Mouse (Mus musculus) liver, embryonic 14.5 days (tissue): ENCODE data around the gene Gm47995. TPM values are rescaled to one million over a fixed set of nuclear protein-coding genes. Genes with fewer than 3 reads are reported as not detected.
"Not testable (repeated sequence)": the region's sequence is repeated elsewhere in the genome, so short reads cannot be mapped to it uniquely, and the experiment has no call there.

Experiments
- ATAC-seq: fragments of 200-750 bp; cut with Nextera tagmentation; 2 replicates; pipeline ENCODE4 v1.8.0; 2017; ENCODE audit warnings: moderate number of reproducible peaks, mild to moderate bottlenecking, moderate library complexity; ENCODE audit not compliant: insufficient read depth
- DNase-seq, 3 experiments: peaks; one replicate each; pipeline ENCODE4 v3.0.0-alpha.2; 2012 to 2013; ENCODE audit warnings: low read depth in 3 of 3, low spot score in 3 of 3
- H3K27ac ChIP-seq: fragments of 300-500 bp; sonication (generic); 2 replicates; pipeline ENCODE4 v1.5.1; 2014; ENCODE audit warnings: moderate library complexity, mild to moderate bottlenecking, control low read depth, inconsistent platforms
- H3K27me3 ChIP-seq: fragments of 300-500 bp; sonication (generic); 2 replicates; pipeline ENCODE4 v1.6.1; 2014; ENCODE audit warnings: mild to moderate bottlenecking, low read length, moderate library complexity; ENCODE audit not compliant: control insufficient read depth, insufficient read depth
- H3K36me3 ChIP-seq: fragments of 300-500 bp; sonication (generic); replicated peaks from 2 replicates; pipeline ENCODE4 v1.6.1; 2014; ENCODE audit warnings: low read depth; ENCODE audit not compliant: control insufficient read depth, insufficient read depth
- H3K4me1 ChIP-seq, 2 experiments: fragments of 200-500 bp in 1 of 2; fragments of 300-500 bp in 1 of 2; sonication (generic) in 1 of 2; replicated peaks; 2 replicates each; pipeline ENCODE4 v1.6.1; 2012 to 2014; ENCODE audit warnings: antibody characterized with exemption in 1 of 2, inconsistent platforms in 1 of 2, low read length in 1 of 2; ENCODE audit not compliant: control insufficient read depth in 2 of 2, insufficient read depth in 2 of 2
- H3K4me2 ChIP-seq: fragments of 300-500 bp; sonication (generic); 2 replicates; pipeline ENCODE4 v1.6.1; 2014; ENCODE audit warnings: low read depth, mild to moderate bottlenecking, control low read depth, moderate library complexity
- H3K4me3 ChIP-seq, 2 experiments: fragments of 200-500 bp in 1 of 2; fragments of 300-500 bp in 1 of 2; sonication (generic) in 1 of 2; 2 replicates each; pipeline ENCODE4 v1.5.1; 2012 to 2014; ENCODE audit warnings: low read depth in 2 of 2, low read length in 2 of 2, mild to moderate bottlenecking in 2 of 2, control low read depth in 1 of 2, inconsistent platforms in 1 of 2, moderate library complexity in 1 of 2; ENCODE audit not compliant: insufficient read depth in 1 of 2
- H3K9ac ChIP-seq: fragments of 300-500 bp; sonication (generic); replicated peaks from 2 replicates; pipeline ENCODE4 v1.6.1; 2014; ENCODE audit warnings: mild to moderate bottlenecking, control low read depth, moderate library complexity
- H3K9me3 ChIP-seq: fragments of 300-500 bp; sonication (generic); 2 replicates; pipeline ENCODE4 v1.6.1; 2016; ENCODE audit warnings: low read length, mixed read lengths; ENCODE audit not compliant: control insufficient read depth
- CTCF ChIP-seq: IDR thresholded peaks from 2 replicates; pipeline ENCODE4 v1.5.1; 2016; ENCODE audit warnings: antibody characterized with exemption, low read depth, control low read depth
- EP300 ChIP-seq: IDR thresholded peaks from 2 replicates; pipeline ENCODE4 v1.6.1; 2016; ENCODE audit warnings: antibody characterized with exemption, low read depth
- WGBS: fragments of 180-500 bp; shearing (Covaris S2); extraction: QIAGEN DNeasy Blood & Tissue Kit; methylation state at CpG from one replicate; pipeline ENCODE4 v1.1.7; 2014; ENCODE audit not compliant: insufficient replicate concordance; 5-methylcytosine and 5-hydroxymethylcytosine counted together
- polyA plus RNA-seq, 2 experiments: library from polyadenylated mRNA; depleted of rRNA in 1 of 2; stranded (reverse) in 1 of 2; unstranded in 1 of 2; fragments of >200 nt; fragmentation: Nextera tagmentation in 1 of 2; extraction: Ambion mirVana in 1 of 2; gene quantifications; 2 replicates each; pipeline versions ENCODE4 v1.2.1 to v1.2.3; 2012 to 2014

Gene Gm47995
- polyA plus RNA-seq, 2 experiments = 0.71 to 0.88 TPM

DNA sequence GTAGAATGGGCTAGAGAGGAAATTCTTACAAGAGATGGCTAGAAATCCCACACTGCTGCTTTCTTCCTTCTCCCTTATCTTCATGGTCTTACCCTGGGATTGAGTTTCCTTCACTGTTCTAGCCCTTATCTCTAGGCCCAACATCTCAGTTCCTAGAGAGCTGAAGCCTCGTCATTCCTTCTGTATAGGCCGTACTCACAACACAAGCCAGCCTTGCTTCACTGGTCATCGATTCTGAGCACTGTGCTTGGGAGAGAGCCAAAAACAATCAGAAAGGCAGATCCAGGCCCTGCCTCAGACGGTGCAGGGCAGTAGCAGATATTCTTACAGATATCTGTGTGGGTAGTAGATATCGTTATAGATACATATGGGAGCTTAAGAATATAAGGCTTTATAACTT is 10.2 kb downstream of the Gm47995 start:
- not testable (repeated sequence) for H3K9ac ChIP-seq, H3K36me3 ChIP-seq, H3K27me3 ChIP-seq, H3K4me2 ChIP-seq, DNase-seq, H3K27ac ChIP-seq, H3K4me3 ChIP-seq, H3K4me1 ChIP-seq, H3K9me3 ChIP-seq
- ATAC-seq = peak; percentile 70
- 39% methylated on average over 3 of the region's 5 CpGs for WGBS

DNA sequence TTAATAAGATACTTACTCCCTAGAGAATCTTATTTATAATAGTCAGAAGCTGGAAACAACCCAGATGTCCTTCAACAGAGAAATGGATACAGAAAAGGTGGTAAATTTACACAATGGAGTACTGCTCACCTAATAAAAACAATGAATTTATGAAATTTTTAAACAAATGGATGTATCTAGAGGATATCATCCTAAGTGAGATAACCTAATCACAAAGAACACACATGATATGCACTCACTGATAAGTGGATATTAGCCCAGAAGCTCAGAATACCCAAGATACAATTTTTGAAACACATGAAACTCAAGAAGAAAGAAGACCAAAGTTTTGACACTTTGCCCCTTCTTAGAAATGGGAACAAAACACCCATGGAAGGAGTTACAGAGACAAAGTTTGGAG is 10.7 kb downstream of the Gm47995 start:
- H3K9me3 ChIP-seq, H3K27me3 ChIP-seq, H3K36me3 ChIP-seq, H3K4me3 ChIP-seq, H3K9ac ChIP-seq, H3K4me1 ChIP-seq, DNase-seq, H3K27ac ChIP-seq, H3K4me2 ChIP-seq: not testable (repeated sequence)
- peak; percentile 54; the same call in 1 of the 2 replicates for ATAC-seq

DNA sequence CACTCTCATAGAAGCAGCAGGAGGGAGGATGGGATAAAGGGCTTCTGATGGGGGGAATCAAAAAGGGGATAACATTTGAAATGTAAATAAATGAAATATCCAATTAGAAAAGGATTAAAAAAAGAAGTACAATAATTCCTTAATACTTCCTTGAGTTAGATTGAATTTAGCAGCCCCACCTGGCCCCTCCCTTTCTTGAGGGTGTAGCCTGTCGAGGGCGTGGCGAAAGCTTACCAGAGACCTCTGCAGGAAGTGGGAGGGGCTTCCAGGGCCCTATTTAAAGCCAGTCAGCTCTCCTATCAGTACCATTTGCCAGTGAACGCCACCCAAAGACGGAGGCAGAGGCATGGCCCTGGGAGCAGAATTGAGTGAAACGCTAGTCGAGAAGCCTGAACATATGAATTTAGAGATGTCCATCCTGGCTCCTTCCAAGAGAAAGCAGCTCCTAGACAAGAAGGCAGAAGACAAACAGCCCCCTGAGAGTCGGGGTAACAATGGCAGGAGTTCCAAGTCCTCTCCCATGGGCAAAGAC is 11.6 kb downstream of the Gm47995 start, which contains the start of gene Gm47996:
Gm47996 (plus strand) TSS at position 308 of the 532 bp plus-strand sequence.
- 43% methylated on average over 4 of the region's 8 CpGs for WGBS
- H3K27me3 ChIP-seq, H3K9me3 ChIP-seq, H3K9ac ChIP-seq, DNase-seq, H3K4me2 ChIP-seq, H3K4me1 ChIP-seq, ATAC-seq, H3K36me3 ChIP-seq, H3K4me3 ChIP-seq, H3K27ac ChIP-seq: not testable (repeated sequence)

DNA sequence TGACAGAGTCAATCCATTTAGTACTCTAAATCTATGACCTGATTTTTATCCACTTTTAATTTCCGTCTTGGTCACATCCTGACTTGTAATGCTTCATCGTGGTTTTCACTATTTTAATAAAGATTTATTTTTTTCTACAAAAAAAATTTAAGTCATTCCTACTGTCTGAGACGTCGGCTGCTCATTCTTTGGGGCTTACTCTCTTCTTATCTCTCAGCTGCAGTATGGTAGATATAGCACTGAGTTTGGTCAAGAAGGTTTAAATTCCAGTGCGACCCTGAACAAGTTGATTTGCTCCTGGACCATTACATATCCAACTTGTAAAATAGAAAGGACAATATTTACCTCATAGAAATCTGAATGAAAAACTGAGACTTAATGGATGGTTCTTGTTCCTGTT is 13.4 kb downstream of the Gm47995 start:
- not testable (repeated sequence) for H3K9ac ChIP-seq, H3K36me3 ChIP-seq, H3K4me3 ChIP-seq, H3K27ac ChIP-seq, ATAC-seq, H3K9me3 ChIP-seq, H3K27me3 ChIP-seq
- peak in 2 of 3 experiments; percentile 19 to 30 for DNase-seq
- WGBS = 17% methylated on average over 5 of the region's 5 CpGs
- H3K4me2 ChIP-seq = peak overlapping the region; percentile 24; the same call in 1 of the 2 replicates
- H3K4me1 ChIP-seq = peaks cover 11 to 19% of the 10 kb centered on the region in 2 experiments; a peak in 3 of 4 replicates
- peak; percentile 41 for TF ChIP-seq EP300

DNA sequence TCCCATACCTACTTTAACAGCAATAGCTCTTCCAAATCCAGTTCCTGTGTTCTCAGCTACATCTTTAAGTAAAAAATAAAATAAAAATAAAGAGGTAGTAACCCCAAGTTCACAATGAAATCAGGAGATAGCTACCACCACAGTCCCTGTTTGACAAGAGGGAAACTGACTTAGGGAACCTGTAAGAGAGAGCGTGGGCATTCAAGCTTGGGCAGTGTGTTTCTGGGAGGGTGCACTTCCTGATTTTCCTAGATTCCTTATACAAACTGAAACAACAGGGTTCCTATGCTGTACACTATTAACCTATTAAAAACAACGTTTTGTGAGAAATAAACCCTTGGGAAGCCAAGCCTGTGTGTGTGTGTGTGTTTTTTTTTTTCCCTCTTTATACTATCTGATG is 16.6 kb downstream of the Gm47995 start:
- ATAC-seq (no peak), DNase-seq (no peak)
- 40% methylated on average over 2 of the region's 2 CpGs for WGBS
- Histone ChIP-seq H3K9ac (no peak overlapping the region), H3K9me3 (no peaks in the 10 kb centered on the region), H3K27ac (no peak overlapping the region), H3K36me3 (no peaks in the 10 kb centered on the region), H3K4me1 (peaks cover 9 to 25% of the 10 kb centered on the region in 2 experiments; a peak in 3 of 4 replicates), H3K27me3 (no peaks in the 10 kb centered on the region), H3K4me2 (no peak overlapping the region), H3K4me3 (no peak overlapping the region)
- TF ChIP-seq EP300 = no peak
- TF ChIP-seq CTCF = no peak

DNA sequence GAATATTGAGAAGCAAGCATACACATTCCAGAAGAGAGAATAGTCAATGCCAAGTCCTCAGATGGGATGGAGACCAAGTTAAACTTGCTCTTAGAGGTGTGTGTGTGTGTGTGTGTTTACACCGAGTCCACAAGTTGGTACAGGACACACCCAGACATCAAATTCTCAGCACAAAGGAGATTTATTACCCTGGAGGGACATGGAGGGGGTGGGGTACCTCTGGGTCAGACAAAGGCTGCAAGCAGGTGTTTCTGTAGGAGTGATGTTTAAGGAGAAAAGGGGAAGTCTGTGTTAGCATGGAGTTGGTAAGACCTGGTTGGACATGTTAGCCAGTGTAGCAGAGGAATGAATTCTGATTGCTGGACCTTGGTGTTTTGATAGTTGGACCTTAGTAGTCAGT is 17.7 kb downstream of the Gm47995 start:
- no peak overlapping the region for H3K27ac ChIP-seq
- no peaks in the 10 kb centered on the region for H3K27me3 ChIP-seq
- 21% methylated on average over 1 of the region's 1 CpGs for WGBS
- DNase-seq (no peak), ATAC-seq (no peak)
- no peaks in the 10 kb centered on the region for H3K9me3 ChIP-seq
- TF ChIP-seq CTCF = no peak
- no peak for TF ChIP-seq EP300
- H3K9ac ChIP-seq = no peak overlapping the region
- peaks cover 9 to 24% of the 10 kb centered on the region in 2 experiments; a peak in 3 of 4 replicates for H3K4me1 ChIP-seq
- no peak overlapping the region for H3K4me2 ChIP-seq
- no peaks in the 10 kb centered on the region for H3K36me3 ChIP-seq
- no peak overlapping the region for H3K4me3 ChIP-seq
